Mouse (Mus musculus) embryonic facial prominence, embryonic 15.5 days (tissue): Measurements from ENCODE around the gene Cfap97d1. TPM values are rescaled to one million over a fixed set of nuclear protein-coding genes. Genes with fewer than 3 reads are reported as not detected.

ENCODE experiments used
- ATAC-seq: fragments of 200-750 bp; cut with Nextera tagmentation; 2 replicates; pipeline ENCODE4 v1.8.0; 2017; ENCODE audit warnings: low read depth, moderate TSS enrichment; ENCODE audit not compliant: insufficient number of reproducible peaks, low FRiP score, low TSS enrichment
- H3K27ac ChIP-seq: fragments of 300-500 bp; sonication (generic); replicated peaks from 2 replicates; pipeline ENCODE4 v1.5.1; 2015; ENCODE audit warnings: mild to moderate bottlenecking, inconsistent platforms
- H3K27me3 ChIP-seq: fragments of 300-500 bp; sonication (generic); 2 replicates; pipeline ENCODE4 v1.6.1; 2015; ENCODE audit warnings: inconsistent platforms
- H3K36me3 ChIP-seq: fragments of 300-500 bp; sonication (generic); 2 replicates; pipeline ENCODE4 v1.6.1; 2015; ENCODE audit warnings: mild to moderate bottlenecking, inconsistent platforms
- H3K4me1 ChIP-seq: fragments of 300-500 bp; sonication (generic); 2 replicates; pipeline ENCODE4 v1.6.1; 2015; ENCODE audit warnings: inconsistent platforms
- H3K4me2 ChIP-seq: fragments of 300-500 bp; sonication (generic); replicated peaks from 2 replicates; pipeline ENCODE4 v1.6.1; 2015; ENCODE audit warnings: mild to moderate bottlenecking, inconsistent platforms
- H3K4me3 ChIP-seq: fragments of 300-500 bp; sonication (generic); replicated peaks from 2 replicates; pipeline ENCODE4 v1.5.1; 2015; ENCODE audit warnings: mild to moderate bottlenecking, inconsistent platforms
- H3K9ac ChIP-seq: fragments of 300-500 bp; sonication (generic); 2 replicates; pipeline ENCODE4 v1.6.1; 2015; ENCODE audit warnings: inconsistent platforms
- H3K9me3 ChIP-seq: fragments of 300-500 bp; sonication (generic); replicated peaks from 2 replicates; pipeline ENCODE4 v1.6.1; 2016; ENCODE audit warnings: inconsistent platforms
- WGBS: fragments of 180-500 bp; shearing (Covaris S2); methylation state at CpG from one replicate; pipeline ENCODE4 v1.1.7; 2015; 5-methylcytosine and 5-hydroxymethylcytosine counted together
- polyA plus RNA-seq: library from polyadenylated mRNA; unstranded; fragments of >200 nt; fragmentation: Nextera tagmentation; extraction: Ambion mirVana; gene quantifications from 2 replicates; pipeline ENCODE4 v1.2.1, GENCODE M21; 2015

Gene Cfap97d1
- polyA plus RNA-seq, 1 experiment from 2014 or later = not detected

DNA sequence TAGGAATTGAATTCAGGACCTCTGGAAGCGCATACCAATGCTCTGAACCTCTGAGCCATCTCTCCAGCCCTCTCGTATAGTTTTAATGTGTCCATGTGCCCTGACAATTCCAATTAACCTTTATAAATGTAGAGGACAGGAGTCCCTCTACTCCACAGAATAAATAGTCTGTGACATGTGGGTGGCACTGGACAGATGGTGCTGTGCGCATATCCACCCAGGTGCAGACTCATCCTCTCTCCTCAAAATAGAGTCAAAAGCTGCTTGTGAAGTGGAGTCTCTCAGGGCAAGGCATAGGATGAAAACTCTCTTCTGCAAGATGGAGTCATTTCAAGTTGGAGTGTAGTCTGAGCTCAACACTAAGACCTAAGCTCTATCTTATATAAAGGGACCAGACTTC lies 6.2 kb downstream of the Cfap97d1 start:
- Histone ChIP-seq H3K27me3 (0 out of 2 replicates have a peak, but pooled peaks cover 5% of the 10 kb centered on the region), H3K4me1 (peaks cover 6% of the 10 kb centered on the region), H3K4me2 (no peak overlapping the region), H3K9me3 (no peaks in the 10 kb centered on the region), H3K4me3 (no peak overlapping the region), H3K9ac (no peak overlapping the region), H3K27ac (no peak overlapping the region), H3K36me3 (no peaks in the 10 kb centered on the region)
- 74% methylated on average over 3 of the region's 3 CpGs for WGBS
- no peak for ATAC-seq

DNA sequence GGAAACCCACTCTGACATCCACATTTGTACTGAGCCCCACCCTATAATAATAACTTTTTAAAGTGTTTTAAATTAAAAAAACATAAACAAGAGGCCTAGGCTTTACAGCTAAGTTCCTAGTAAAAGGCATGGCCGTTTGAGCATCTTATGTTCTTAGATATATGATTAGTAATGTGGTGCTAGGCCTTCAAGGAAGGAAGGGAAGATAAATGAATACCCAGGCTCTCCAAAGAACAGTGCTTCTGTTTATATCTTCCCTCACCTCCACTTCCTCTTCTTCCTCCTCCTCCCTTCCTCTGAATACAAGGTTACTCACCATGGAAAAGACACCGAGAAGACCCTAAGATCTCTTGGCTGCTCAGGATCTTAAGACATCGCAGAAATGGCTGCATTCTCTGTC lies 7.7 kb downstream of the Cfap97d1 start:
- 0 out of 2 replicates have a peak, but pooled peaks cover under 1% of the 10 kb centered on the region for H3K27me3 ChIP-seq
- no peak for ATAC-seq
- no peak overlapping the region for H3K4me2 ChIP-seq
- H3K9ac ChIP-seq = no peak overlapping the region
- H3K4me3 ChIP-seq = no peak overlapping the region
- no peak overlapping the region for H3K27ac ChIP-seq
- 75% methylated on average over 3 of the region's 3 CpGs for WGBS
- H3K9me3 ChIP-seq = no peaks in the 10 kb centered on the region
- no peaks in the 10 kb centered on the region for H3K36me3 ChIP-seq
- no peaks in the 10 kb centered on the region for H3K4me1 ChIP-seq

DNA sequence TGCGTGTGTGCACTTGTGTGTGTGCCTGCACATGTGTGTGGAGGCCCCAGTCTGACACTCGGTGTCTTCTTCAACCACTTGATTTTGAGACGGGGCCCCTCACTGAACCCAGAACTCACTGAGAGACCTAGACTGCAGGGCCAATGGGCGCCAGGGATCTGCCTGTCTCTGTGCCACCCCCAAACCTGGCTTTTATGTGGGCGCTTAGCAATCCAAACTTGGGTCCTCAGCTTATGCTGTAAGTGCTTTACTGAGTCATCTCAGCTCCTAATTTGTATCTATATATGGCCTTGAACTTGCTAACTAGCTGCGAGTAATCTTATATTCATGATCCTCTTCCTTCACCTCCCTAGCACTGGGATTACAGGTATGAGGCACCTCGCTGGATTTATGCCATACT lies 8.3 kb downstream of the Cfap97d1 start:
- no peak overlapping the region for H3K9ac ChIP-seq
- H3K27ac ChIP-seq = no peak overlapping the region
- no peak overlapping the region for H3K4me3 ChIP-seq
- H3K27me3 ChIP-seq = no peaks in the 10 kb centered on the region
- ATAC-seq = no peak
- WGBS = 87% methylated on average over 7 of the region's 7 CpGs
- no peaks in the 10 kb centered on the region for H3K36me3 ChIP-seq
- H3K9me3 ChIP-seq = no peaks in the 10 kb centered on the region
- H3K4me2 ChIP-seq = no peak overlapping the region
- no peaks in the 10 kb centered on the region for H3K4me1 ChIP-seq

DNA sequence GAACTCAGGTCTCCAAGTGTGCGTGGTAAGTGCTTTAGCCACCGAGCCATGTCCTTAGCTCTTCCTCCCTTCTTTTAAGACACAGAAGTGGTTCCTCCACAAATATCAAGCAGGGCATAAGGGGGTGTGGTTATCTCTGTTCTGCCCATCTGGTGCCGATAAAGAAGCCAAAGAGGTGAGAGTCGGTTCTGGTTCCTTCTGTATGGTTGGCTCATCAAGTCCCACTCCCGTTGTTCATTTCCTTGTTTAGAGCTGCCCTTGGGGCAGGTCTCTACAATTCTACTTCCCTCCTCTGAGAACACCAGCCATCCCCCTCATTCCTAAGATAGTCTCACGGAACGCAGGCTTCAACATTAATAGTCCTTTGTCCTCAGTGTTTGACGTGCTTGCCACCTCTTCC lies 10.0 kb downstream of the Cfap97d1 start:
- Histone ChIP-seq H3K9ac (no peak overlapping the region), H3K4me2 (no peak overlapping the region), H3K4me3 (no peak overlapping the region), H3K27me3 (no peaks in the 10 kb centered on the region), H3K9me3 (no peaks in the 10 kb centered on the region), H3K36me3 (no peaks in the 10 kb centered on the region), H3K27ac (no peak overlapping the region), H3K4me1 (peaks cover 8% of the 10 kb centered on the region; the same call in 1 of the 2 replicates)
- WGBS = 41% methylated on average over 8 of the region's 8 CpGs
- no peak for ATAC-seq

DNA sequence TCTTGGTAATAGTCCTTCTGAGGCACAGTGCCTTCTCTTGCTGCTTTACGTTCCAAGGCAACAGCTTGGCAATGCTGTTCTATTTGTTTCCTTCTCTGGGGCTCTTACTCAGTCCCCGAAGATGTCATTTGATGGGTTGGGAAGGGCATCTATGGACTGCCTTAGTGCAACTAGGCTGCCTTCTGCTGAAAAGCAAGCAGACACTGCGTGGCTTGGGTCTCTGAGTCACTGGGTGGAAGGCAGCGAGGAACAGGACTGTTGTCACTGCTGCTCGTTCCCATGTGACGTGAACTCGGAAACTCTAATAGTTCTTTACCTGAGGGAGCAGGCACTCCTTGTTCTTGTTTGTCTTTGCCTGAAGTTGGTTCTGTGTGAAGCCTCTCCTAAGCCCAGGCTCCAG lies 11.9 kb downstream of the Cfap97d1 start:
- no peak overlapping the region for H3K9ac ChIP-seq
- ATAC-seq = no peak
- H3K27ac ChIP-seq = no peak overlapping the region

DNA sequence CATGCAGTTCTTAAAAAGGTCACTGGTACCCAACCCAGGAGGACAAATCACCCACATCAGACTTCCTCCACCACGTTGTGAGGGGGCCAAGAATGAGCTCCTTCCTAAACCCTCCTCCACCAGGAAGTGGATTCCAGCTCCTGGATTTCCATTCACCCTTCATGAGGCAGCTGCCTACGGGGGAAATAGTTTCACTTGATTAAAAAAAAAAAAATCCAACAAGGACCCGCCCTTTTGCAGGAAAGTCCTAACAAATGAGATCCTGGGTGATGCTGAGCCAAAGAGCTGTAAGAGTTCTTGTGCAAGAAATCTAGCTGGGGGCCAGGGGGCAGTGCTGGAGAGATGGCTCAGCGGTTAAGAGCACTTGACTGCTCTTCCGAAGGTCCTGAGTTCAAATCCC lies 14.2 kb downstream of the Cfap97d1 start:
- no peak overlapping the region for H3K4me3 ChIP-seq
- H3K27ac ChIP-seq = no peak overlapping the region; the same call in 1 of the 2 replicates
- H3K4me2 ChIP-seq = no peak overlapping the region
- H3K36me3 ChIP-seq = no peaks in the 10 kb centered on the region
- peaks cover 8% of the 10 kb centered on the region; the same call in 1 of the 2 replicates for H3K4me1 ChIP-seq
- 36% methylated on average over 5 of the region's 5 CpGs for WGBS
- H3K9me3 ChIP-seq = no peaks in the 10 kb centered on the region
- no peaks in the 10 kb centered on the region for H3K27me3 ChIP-seq
- ATAC-seq = no peak
- H3K9ac ChIP-seq = no peak overlapping the region

More for the DNA sequence above, 11.9 kb downstream of the Cfap97d1 start:
- peaks cover 8% of the 10 kb centered on the region; the same call in 1 of the 2 replicates for H3K4me1 ChIP-seq
- WGBS = 79% methylated on average over 7 of the region's 7 CpGs
- H3K36me3 ChIP-seq = no peaks in the 10 kb centered on the region
- H3K9me3 ChIP-seq = no peaks in the 10 kb centered on the region
- no peak overlapping the region for H3K4me3 ChIP-seq
- H3K27me3 ChIP-seq = no peaks in the 10 kb centered on the region
- no peak overlapping the region for H3K4me2 ChIP-seq

DNA sequence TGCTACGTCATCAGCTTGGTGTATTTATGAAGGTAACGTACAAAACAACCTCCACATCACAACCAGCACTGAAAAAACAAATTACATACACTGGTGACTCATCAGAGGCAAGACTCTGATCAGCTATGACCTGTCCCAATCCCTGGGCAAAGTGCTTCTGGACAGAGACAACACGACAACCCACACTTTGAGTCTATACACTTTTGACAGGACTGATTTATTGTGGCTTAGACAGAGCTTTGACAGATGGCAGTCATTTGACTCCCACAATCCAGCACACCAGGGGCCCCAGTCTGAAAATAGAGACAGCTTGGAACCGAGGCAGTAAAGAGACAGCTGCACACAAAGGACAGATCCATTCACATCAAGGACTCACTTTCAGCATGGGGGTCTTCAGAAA lies 15.4 kb downstream of the Cfap97d1 start:
- peaks cover 8% of the 10 kb centered on the region; the same call in 1 of the 2 replicates for H3K4me1 ChIP-seq
- ATAC-seq = no peak
- WGBS = 41% methylated on average over 4 of the region's 4 CpGs
- no peak overlapping the region for H3K4me2 ChIP-seq
- no peaks in the 10 kb centered on the region for H3K9me3 ChIP-seq
- no peak overlapping the region for H3K4me3 ChIP-seq
- H3K36me3 ChIP-seq = no peaks in the 10 kb centered on the region
- no peak overlapping the region for H3K9ac ChIP-seq
- no peak overlapping the region for H3K27ac ChIP-seq
- no peaks in the 10 kb centered on the region for H3K27me3 ChIP-seq

DNA sequence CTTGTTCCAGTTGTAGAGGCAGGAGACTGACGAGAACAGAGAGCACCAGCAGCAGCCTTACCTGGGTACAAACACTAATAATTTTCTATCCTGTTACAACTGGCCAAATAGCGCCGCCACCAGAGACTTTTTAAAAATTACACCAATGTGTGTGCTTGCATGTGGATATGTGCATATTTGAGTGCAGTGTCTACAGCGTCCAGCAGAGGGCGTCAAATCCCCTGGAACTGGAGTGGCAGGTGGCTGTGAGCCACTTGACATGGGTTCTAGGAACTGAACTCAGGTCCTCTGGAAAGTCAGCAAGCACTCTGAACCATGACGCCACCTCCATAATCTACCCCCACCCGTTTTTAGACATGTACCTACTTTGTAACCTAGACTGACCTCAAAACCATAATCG lies 20.2 kb downstream of the Cfap97d1 start:
- H3K4me3 ChIP-seq = no peak overlapping the region
- no peak overlapping the region for H3K9ac ChIP-seq
- H3K27ac ChIP-seq = no peak overlapping the region
- no peaks in the 10 kb centered on the region for H3K36me3 ChIP-seq
- no peaks in the 10 kb centered on the region for H3K9me3 ChIP-seq
- WGBS = 92% methylated on average over 8 of the region's 8 CpGs
- no peaks in the 10 kb centered on the region for H3K27me3 ChIP-seq
- no peaks in the 10 kb centered on the region for H3K4me1 ChIP-seq
- no peak overlapping the region for H3K4me2 ChIP-seq
- ATAC-seq = no peak

DNA sequence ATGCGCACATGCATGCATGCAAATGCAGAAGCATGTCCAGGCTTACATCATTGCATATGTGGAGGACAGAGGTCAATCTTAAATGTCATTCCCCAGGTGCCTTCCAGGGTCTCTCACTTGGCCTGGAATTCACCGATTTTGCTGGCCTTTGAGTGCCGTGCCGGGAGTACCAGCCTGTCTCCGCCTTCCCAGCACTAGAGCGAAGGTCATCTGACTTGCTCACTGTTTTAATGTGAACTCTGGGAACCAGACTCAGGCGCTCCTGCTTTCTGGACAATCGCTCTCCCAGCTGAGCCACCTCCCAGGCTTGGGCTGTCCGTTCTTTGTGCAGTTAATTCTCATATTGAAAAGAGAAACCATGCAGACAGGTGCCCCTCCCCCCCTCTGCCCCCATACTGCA lies 22.2 kb downstream of the Cfap97d1 start:
- Histone ChIP-seq H3K9ac (no peak overlapping the region), H3K36me3 (no peaks in the 10 kb centered on the region), H3K4me1 (no peaks in the 10 kb centered on the region), H3K27ac (no peak overlapping the region), H3K9me3 (no peaks in the 10 kb centered on the region), H3K4me3 (no peak overlapping the region), H3K27me3 (no peaks in the 10 kb centered on the region), H3K4me2 (no peak overlapping the region)
- WGBS = 71% methylated on average over 9 of the region's 9 CpGs
- no peak for ATAC-seq

DNA sequence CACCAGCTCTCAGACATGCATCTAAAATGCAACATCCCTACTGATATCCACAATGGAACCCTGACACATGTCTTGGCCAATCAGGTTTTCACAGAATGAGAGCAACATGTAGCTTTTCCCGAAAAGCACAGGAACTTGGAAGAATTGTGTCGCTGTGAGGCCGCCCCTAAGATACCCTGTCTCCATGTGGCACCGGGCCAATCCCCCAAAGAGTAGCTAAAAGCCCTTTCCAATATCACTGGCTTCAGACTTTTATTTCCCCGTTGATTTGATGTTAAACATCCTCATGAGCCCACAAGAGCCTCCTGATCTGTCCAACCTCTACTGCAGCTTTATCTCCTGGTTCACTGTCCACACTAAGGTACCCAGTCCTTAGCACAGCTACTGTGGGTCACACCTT lies 22.6 kb downstream of the Cfap97d1 start:
- Histone ChIP-seq H3K4me2 (no peak overlapping the region), H3K4me3 (no peak overlapping the region), H3K9me3 (no peaks in the 10 kb centered on the region), H3K36me3 (no peaks in the 10 kb centered on the region), H3K9ac (no peak overlapping the region), H3K27ac (no peak overlapping the region), H3K4me1 (no peaks in the 10 kb centered on the region), H3K27me3 (no peaks in the 10 kb centered on the region)
- no peak for ATAC-seq
- 77% methylated on average over 5 of the region's 5 CpGs for WGBS

DNA sequence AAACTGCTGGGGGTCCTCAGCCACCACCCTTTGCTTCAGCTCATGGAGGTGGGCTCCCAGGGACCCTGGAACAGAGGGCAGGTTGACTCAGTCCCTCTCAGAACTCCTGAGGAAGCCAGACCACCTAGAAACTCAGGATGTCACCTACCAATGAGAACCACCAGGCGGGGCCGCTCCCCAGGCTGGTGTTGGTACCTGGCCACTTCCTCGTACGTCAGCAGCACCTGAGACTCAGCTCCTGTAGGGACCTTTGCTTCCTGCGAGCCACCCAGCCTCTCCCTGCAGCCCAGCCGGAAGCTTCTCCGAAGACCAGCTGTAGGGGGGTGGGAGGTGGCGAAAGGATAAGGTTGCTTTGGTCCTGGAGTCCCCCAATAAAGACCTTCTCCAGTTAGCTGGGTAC lies 24.3 kb downstream of the Cfap97d1 start:
- Histone ChIP-seq H3K4me3 (no peak overlapping the region), H3K4me2 (no peak overlapping the region), H3K9me3 (no peaks in the 10 kb centered on the region), H3K9ac (no peak overlapping the region), H3K36me3 (no peaks in the 10 kb centered on the region), H3K27ac (no peak overlapping the region), H3K27me3 (no peaks in the 10 kb centered on the region), H3K4me1 (no peaks in the 10 kb centered on the region)
- no peak for ATAC-seq
- 91% methylated on average over 8 of the region's 8 CpGs for WGBS

DNA sequence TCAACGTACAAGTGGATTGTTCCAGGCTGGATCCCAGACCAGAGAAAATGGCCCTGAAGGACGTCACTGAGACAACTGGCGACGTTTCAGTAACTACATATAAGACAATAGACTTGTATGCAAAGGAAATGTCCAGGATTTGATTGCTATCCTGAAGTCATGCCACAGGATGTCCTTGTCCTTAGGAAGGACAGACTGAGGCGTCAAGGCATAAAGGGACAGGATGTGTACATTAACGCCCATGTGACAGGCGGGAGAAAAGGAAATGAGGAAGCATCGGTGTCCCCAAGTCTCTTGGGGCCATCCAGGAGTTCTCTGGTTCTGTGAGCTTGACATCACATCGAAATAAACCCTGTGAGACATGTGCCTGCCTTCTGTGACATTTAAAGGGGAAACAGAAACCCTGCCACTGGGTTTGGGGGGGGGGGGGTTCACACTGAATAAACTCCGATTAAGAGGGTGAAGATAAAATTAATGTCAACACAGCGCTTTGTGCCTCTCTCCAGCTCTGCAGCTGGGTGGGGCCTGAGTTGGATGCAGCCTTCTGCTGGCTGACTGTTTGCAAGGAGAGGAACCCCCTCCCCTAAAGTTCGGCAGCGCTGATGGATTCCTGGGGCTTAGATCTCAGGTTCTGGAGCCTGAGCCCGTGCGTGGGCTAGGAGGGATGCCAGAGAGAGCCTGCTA lies 25.0 kb downstream of the Cfap97d1 start:
- 74% methylated on average over 15 of the region's 15 CpGs for WGBS

More for the DNA sequence above, 25.0 kb downstream of the Cfap97d1 start:
- no peaks in the 10 kb centered on the region for H3K27me3 ChIP-seq
- H3K4me2 ChIP-seq = no peak overlapping the region
- H3K9ac ChIP-seq = no peak overlapping the region
- no peaks in the 10 kb centered on the region for H3K36me3 ChIP-seq
- H3K27ac ChIP-seq = no peak overlapping the region
- no peak overlapping the region for H3K4me3 ChIP-seq
- H3K4me1 ChIP-seq = no peaks in the 10 kb centered on the region
- H3K9me3 ChIP-seq = no peaks in the 10 kb centered on the region
- ATAC-seq = no peak
